Mouse (Mus musculus) T-cell, adult 2 months (primary cell): ENCODE measurements around the gene Praf2.

Experiments
- DNase-seq: peaks from one replicate; pipeline ENCODE4 v3.0.0; 2022; ENCODE audit warnings: low spot score

Gene Praf2

GRCm38 (mm10) chrX:7778450-7779244 is 50.4 kb downstream of the Praf2 start:
- DNase-seq: no peak

DNA sequence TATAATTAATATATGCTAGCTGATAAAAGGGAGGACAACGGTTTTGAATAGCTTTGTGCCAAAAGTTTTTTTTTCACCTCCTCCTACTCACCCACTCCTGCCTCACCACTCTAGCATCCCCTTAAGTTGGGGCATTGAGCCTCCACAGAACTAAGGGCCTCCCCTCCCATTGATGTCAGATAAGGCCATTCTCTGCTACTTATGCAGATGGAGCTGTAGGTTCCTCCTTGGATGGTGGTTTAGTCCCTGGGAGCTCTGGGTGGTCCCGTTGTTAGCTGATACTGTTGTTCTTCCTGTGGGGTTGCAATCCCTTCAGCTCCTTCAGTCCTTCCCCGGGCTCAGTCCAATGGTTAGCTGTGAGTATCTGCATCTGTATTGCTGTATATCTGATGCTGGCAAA is 51.1 kb downstream of the Praf2 start:
- no peak for DNase-seq
